Mouse (Mus musculus) forebrain, embryonic 16.5 days (tissue): ENCODE data around the gene Mars. TPM values are rescaled to one million over a fixed set of nuclear protein-coding genes. Genes with fewer than 3 reads are reported as not detected.

Source experiments
- ATAC-seq: fragments of 200-750 bp; cut with Nextera tagmentation; 2 replicates; pipeline ENCODE4 v1.8.0; 2017; ENCODE audit warnings: mild to moderate bottlenecking, moderate library complexity
- H3K27ac ChIP-seq: fragments of 300-500 bp; sonication (generic); 2 replicates; pipeline ENCODE4 v1.5.1; 2014; ENCODE audit warnings: low read length, control low read depth
- H3K27me3 ChIP-seq: fragments of 300-500 bp; sonication (generic); replicated peaks from 2 replicates; pipeline ENCODE4 v1.6.1; 2014; ENCODE audit warnings: low read length; ENCODE audit not compliant: control insufficient read depth, insufficient read depth
- H3K36me3 ChIP-seq: fragments of 300-500 bp; sonication (generic); 2 replicates; pipeline ENCODE4 v1.6.1; 2014; ENCODE audit not compliant: control insufficient read depth, insufficient read depth
- H3K4me1 ChIP-seq: fragments of 300-500 bp; sonication (generic); replicated peaks from 2 replicates; pipeline ENCODE4 v1.6.1; 2014; ENCODE audit warnings: low read length; ENCODE audit not compliant: control insufficient read depth, insufficient read depth
- H3K4me2 ChIP-seq: fragments of 300-500 bp; sonication (generic); 2 replicates; pipeline ENCODE4 v1.6.1; 2014; ENCODE audit warnings: mild to moderate bottlenecking, low read length, control low read depth
- H3K4me3 ChIP-seq: fragments of 300-500 bp; sonication (generic); replicated peaks from 2 replicates; pipeline ENCODE4 v1.5.1; 2014; ENCODE audit warnings: mild to moderate bottlenecking, low read length, control low read depth
- H3K9ac ChIP-seq: fragments of 300-500 bp; sonication (generic); replicated peaks from 2 replicates; pipeline ENCODE4 v1.6.1; 2014; ENCODE audit warnings: low read depth, low read length, control low read depth
- H3K9me3 ChIP-seq: fragments of 300-500 bp; sonication (generic); 2 replicates; pipeline ENCODE4 v1.6.1; 2016; ENCODE audit warnings: low read length; ENCODE audit not compliant: control insufficient read depth
- WGBS: fragments of 180-500 bp; shearing (Covaris S2); extraction: QIAGEN DNeasy Blood & Tissue Kit; methylation state at CpG from one replicate; pipeline ENCODE4 v1.1.7; 2014; 5-methylcytosine and 5-hydroxymethylcytosine counted together
- polyA plus RNA-seq: library from polyadenylated mRNA; unstranded; fragments of >200 nt; fragmentation: Nextera tagmentation; extraction: Ambion mirVana; gene quantifications from 2 replicates; pipeline ENCODE4 v1.2.1, GENCODE M21; 2015

The Mars gene
- polyA plus RNA-seq, 1 experiment from 2014 or later: 135 TPM

DNA sequence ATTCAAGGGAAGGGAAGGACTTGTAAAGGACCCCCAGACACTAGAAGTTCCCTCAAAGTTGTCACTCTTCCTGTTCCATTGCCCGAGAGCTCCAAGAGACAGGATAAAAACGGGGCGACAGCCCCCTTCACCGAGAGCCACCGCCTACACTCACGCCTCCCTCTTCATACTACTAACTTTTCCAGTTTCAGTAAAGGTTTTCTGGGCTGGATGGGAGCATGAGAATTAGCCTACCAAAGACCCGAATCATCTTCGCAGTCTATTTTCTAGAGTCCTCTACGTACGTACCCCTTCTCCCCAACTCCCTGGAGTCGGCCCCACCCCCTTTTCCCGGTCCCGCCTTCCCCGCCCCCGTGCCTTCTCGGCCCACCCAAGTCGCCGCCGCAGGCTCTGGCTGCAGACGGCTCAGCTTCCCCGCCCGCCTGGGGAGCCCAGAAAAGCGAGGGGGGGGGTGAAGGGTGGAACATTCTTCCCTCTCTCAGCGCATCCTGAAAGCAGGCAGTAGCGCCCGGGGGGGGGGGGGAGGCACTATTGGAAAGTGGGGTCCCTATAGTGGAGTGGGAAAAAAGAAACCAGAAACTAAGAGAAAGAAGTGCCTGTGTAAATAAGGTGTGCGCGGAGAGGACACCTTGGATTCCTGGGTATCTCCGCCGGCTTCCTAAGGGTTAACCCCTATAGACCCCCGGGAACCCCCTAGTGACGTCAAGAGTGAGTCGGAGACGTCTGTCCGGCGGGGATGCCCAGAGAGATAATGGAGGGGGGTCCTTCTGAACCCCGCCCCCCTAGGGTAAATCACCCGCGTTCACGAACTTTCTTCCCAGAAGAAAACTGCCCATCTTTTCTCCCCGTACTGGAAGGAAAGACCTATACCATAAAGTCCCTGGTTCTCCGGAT lies 28.3 kb upstream of the Mars start:
- Histone ChIP-seq H3K4me3 (peak overlapping the region; percentile 27), H3K4me1 (peaks cover 39% of the 10 kb centered on the region), H3K36me3 (no peaks in the 10 kb centered on the region), H3K9me3 (no peaks in the 10 kb centered on the region), H3K27ac (no peak overlapping the region), H3K27me3 (peaks cover 22% of the 10 kb centered on the region), H3K4me2 (peak overlapping the region; percentile 54), H3K9ac (peak overlapping the region; percentile 28)
- ATAC-seq: peak; percentile 30; the same call in 1 of the 2 replicates
- WGBS: under 1% methylated on average over 39 of the region's 42 CpGs

DNA sequence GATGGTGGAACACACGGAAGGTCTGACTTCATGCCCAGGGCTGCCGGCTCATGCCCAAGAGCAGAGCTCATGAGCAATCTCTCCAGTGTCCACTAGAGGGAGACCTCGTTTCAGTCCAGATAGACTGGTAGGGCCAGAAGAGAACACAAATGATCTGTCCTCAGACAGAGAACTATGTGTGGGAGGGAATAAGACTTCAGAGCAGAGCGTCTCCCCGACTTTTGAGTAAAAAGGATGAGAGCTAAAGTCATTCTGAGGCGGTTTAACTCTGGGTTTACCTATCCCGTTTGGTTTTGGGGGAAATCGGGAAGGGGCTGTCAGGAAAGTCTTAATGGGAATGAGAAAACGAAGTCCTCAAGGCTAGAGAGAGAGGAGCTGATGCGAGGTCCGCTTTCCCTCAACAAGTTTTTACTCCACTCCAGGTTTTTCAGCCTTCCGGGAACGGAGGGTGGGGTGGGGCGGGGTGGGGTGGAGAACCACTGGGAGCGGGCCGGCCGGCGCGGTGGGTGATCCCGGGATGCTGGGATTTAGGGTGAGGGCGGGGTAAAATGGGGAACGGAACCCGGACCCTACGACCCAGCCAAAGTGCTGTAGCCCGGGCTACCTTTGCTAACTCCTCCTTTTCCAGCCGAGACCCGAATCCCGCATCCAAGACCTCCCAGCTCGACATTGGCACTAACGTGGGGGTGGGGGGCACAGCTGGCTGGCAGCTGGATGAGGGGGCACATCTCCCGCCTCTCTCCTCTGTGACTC lies 27.5 kb upstream of the Mars start:
- Histone ChIP-seq H3K4me3 (peak overlapping the region; percentile 27), H3K9me3 (no peaks in the 10 kb centered on the region), H3K9ac (no peak overlapping the region), H3K36me3 (no peaks in the 10 kb centered on the region), H3K4me1 (peaks cover 39% of the 10 kb centered on the region), H3K27ac (no peak overlapping the region), H3K27me3 (peaks cover 22% of the 10 kb centered on the region), H3K4me2 (peak overlapping the region; percentile 54)
- peak; percentile 80 for ATAC-seq
- WGBS: under 1% methylated on average over 31 of the region's 31 CpGs

DNA sequence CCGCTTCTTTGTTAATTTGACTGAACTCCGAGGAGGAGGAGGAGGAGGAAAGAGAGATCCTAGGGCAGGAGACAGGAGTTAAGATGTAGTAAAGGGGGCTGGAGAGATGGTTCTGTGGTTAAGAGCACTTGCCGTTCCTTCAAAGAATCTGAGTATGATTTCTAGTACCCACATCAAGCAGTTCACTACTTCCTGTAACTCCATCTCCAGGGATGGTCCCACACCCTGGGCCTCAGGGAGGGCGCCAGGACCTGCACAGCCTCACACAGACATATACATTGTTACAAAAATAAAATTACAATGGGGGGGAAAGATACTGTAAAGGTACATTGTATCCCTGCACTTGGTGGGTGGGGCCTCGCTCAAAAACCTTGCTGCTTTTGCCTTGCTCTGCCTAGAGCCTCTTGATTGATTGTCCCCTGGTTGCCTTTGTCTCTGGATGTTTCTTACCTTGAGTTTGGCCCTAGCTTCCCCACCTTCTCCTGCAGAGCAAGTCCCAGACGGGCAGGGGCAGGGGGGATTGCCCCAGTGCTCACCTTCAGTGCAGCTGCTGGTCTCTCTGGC lies 26.0 kb upstream of the Mars start:
- peaks cover 22% of the 10 kb centered on the region for H3K27me3 ChIP-seq
- WGBS: 83% methylated on average over 6 of the region's 6 CpGs
- peaks cover 39% of the 10 kb centered on the region for H3K4me1 ChIP-seq
- no peak overlapping the region for H3K27ac ChIP-seq
- ATAC-seq: no peak
- no peak overlapping the region for H3K9ac ChIP-seq
- no peaks in the 10 kb centered on the region for H3K9me3 ChIP-seq
- no peak overlapping the region for H3K4me2 ChIP-seq
- H3K36me3 ChIP-seq: no peaks in the 10 kb centered on the region
- no peak overlapping the region for H3K4me3 ChIP-seq

DNA sequence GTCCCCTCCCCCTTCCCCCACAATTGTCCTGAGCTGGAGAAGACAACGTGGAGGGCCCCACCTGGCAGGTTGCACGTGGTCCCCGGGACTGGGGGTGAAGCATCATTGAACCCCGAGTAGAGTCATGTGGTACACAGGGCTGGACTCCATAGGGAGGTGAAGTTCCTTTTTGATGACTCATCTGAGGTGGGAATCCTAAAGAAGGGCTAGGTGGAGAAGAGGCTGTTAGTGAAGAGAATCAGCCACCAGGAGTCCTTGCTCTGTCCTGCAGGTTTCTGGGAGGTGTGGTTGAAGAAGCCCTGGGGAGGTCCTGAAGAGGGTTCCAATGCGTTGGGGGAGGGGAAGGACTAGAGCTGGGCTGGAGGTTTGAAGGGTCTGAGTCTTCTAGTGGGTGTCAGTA lies 25.4 kb upstream of the Mars start:
- WGBS: 85% methylated on average over 5 of the region's 5 CpGs
- Histone ChIP-seq H3K27ac (no peak overlapping the region), H3K36me3 (no peaks in the 10 kb centered on the region), H3K4me2 (no peak overlapping the region), H3K4me1 (peaks cover 36% of the 10 kb centered on the region), H3K9me3 (no peaks in the 10 kb centered on the region), H3K9ac (no peak overlapping the region), H3K4me3 (no peak overlapping the region), H3K27me3 (peaks cover 18% of the 10 kb centered on the region)
- no peak for ATAC-seq

DNA sequence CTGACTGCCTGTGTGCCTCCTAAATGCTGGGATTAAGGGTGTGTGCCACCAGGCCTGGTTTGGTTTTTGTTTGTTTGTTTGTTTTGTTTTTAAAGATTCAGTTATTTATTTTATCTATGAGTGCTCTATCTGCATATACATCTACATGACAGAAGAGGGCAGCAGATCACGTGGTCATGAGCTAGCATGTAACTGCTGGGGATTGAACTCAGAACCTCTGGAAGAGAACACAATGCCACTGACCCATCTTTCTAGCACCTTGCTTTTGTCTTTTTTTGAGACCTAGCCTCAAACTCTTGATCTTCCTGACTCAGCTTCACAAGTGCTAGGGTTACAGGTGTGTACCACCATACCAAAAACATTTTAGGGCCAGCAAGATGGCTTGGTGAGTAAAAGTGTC lies 23.7 kb upstream of the Mars start:
- no peak for ATAC-seq
- Histone ChIP-seq H3K4me1 (peaks cover 21% of the 10 kb centered on the region), H3K4me3 (no peak overlapping the region), H3K36me3 (no peaks in the 10 kb centered on the region), H3K27ac (no peak overlapping the region), H3K27me3 (0 out of 2 replicates have a peak, but pooled peaks cover 4% of the 10 kb centered on the region), H3K4me2 (no peak overlapping the region), H3K9ac (no peak overlapping the region), H3K9me3 (no peaks in the 10 kb centered on the region)
- WGBS: 76% methylated on average over 1 of the region's 1 CpGs

DNA sequence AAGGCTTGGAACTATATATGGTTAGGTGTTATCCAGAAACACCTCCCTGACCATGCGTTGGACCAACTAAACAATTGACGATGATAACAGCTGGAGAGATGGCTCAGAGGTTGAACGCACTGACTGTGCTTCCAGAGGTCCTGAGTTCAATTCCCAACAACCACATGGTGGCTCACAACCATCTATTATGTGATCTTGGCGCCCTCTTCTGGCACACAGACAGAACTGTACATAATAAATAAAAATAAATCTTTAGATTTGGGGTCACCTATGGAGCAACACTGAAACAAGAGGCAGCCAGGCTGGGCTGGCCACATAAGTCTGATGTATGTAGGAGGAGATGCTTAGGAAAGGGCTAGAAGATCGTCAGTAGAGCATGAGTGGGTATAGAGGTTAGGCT lies 21.6 kb upstream of the Mars start:
- 72% methylated on average over 5 of the region's 5 CpGs for WGBS
- peaks cover 12% of the 10 kb centered on the region for H3K27me3 ChIP-seq
- H3K9ac ChIP-seq: no peak overlapping the region

DNA sequence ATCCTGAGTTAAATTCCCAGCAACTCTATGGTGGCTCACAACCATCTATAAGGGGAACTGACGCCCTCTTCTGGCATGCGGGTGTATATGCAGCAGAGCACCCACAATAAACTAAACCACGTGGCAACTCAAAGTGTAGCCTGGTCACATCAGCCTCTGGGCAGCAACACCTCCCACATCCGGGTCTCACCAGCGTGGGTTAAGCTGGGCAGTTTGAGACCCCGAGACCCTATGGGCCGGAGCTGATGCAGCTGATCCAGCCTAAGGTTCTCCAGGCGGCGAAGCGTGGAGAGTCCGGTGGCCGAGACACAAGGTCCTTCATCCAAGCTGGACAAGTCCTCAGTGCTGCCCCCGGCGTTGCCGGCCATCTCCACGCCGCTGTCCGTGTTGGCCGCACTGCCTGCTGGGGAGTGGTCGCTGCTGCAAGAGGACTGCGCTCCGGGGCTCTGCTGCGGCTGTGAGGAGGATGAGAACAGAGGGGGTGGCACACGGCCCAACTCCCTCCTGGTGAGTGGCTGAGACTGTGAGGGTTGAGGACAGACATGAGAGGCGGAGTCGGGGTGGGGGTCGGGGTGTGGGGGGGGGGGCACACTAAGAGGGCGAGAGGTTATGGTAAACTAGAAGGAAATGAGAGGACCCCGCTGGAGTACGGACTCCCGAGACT lies 20.8 kb upstream of the Mars start:
- Histone ChIP-seq H3K27ac (no peak overlapping the region), H3K4me1 (peaks cover 4% of the 10 kb centered on the region), H3K9ac (peak overlapping the region; percentile 36; the same call in 1 of the 2 replicates), H3K4me2 (peak overlapping the region; percentile 46), H3K27me3 (peaks cover 19% of the 10 kb centered on the region), H3K36me3 (no peaks in the 10 kb centered on the region), H3K4me3 (peak overlapping the region; percentile 30), H3K9me3 (no peaks in the 10 kb centered on the region; the same call in 1 of the 2 replicates)
- 27% methylated on average over 29 of the region's 31 CpGs for WGBS
- ATAC-seq: peak; percentile 34; the same call in 1 of the 2 replicates

More for the DNA sequence above, 21.6 kb upstream of the Mars start:
- Histone ChIP-seq H3K4me3 (no peak overlapping the region), H3K4me2 (no peak overlapping the region), H3K9me3 (no peaks in the 10 kb centered on the region), H3K36me3 (no peaks in the 10 kb centered on the region), H3K27ac (no peak overlapping the region), H3K4me1 (peaks cover 4% of the 10 kb centered on the region)
- no peak for ATAC-seq

DNA sequence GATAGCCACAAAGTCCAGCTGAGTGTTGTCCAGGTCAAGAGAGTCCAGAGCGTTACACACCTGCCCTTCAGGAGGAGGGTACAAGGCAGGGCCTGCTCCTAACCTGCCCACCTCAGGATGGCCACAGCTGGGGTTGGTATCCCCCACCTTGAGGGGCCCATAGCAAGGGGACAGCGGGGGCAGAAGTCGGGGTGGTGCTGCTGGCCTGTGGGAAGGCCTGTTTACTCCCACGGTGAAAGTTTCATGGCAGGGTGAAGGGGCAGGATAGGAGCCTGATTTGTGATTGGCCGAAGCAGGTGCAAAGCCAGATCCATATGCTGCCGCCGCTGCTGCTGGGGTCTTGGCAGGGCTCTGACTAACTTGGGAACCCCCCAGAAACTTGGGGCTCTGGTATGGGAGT lies 18.6 kb upstream of the Mars start:
- no peak for ATAC-seq
- 82% methylated on average over 7 of the region's 7 CpGs for WGBS
- H3K9me3 ChIP-seq: peaks cover 2% of the 10 kb centered on the region; the same call in 1 of the 2 replicates

More for the DNA sequence above, 18.6 kb upstream of the Mars start:
- Histone ChIP-seq H3K27me3 (peaks cover 28% of the 10 kb centered on the region), H3K9ac (no peak overlapping the region), H3K4me3 (no peak overlapping the region), H3K36me3 (no peaks in the 10 kb centered on the region), H3K4me1 (peaks cover 11% of the 10 kb centered on the region), H3K4me2 (no peak overlapping the region), H3K27ac (no peak overlapping the region)
